Mouse (Mus musculus) ES-E14 (cell line): ENCODE data around the gene Hspa4.

Experiments
- HCFC1 ChIP-seq: IDR thresholded peaks from 2 replicates; pipeline ENCODE4 v1.6.1; 2012; ENCODE audit warnings: low read length, inconsistent platforms, borderline replicate concordance; ENCODE audit not compliant: insufficient read depth
- MAFK ChIP-seq: IDR thresholded peaks from 2 replicates; pipeline ENCODE4 v1.6.1; 2014; ENCODE audit warnings: mild to moderate bottlenecking, low read depth, low read length, inconsistent platforms; ENCODE audit not compliant: insufficient read depth
- ZC3H11A ChIP-seq: IDR thresholded peaks from 2 replicates; pipeline ENCODE4 v1.6.1; 2012; ENCODE audit warnings: low read depth, mild to moderate bottlenecking, inconsistent platforms, low read length, borderline replicate concordance
- ZNF384 ChIP-seq: IDR thresholded peaks from 2 replicates; pipeline ENCODE4 v1.6.1; 2012; ENCODE audit warnings: low read depth, low read length, inconsistent platforms

DNA sequence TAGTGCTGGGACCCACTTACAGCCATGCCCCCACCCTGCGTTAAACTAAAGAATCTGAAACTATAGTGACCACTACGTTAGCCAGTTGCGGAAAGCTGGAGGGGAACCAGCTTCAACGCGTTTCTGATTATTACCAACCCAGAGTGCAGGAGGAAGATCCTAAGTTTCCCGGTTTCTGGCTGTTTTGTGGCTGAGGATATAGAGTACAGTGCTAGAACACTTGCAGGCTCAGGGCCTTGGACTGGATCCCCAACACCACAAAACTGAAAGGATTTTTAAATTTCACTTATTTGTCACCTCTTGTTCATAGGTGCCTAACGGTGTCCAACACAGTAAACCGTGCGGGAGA is 884 bp upstream of the Hspa4 start:
- TF ChIP-seq MAFK (no peak), ZC3H11A (no peak), ZNF384 (no peak), HCFC1 (no peak)
